Mouse (Mus musculus): Measurements from ENCODE around the gene Fam120b. TPM values are rescaled to one million over a fixed set of nuclear protein-coding genes. Genes with fewer than 3 reads are reported as not detected.
"Not testable (repeated sequence)": the region's sequence is repeated elsewhere in the genome, so short reads cannot be mapped to it uniquely, and the experiment has no call there.

Fam120b gene
- polyA plus RNA-seq, 1 experiment from 2014 or later, result 27.3 TPM

DNA sequence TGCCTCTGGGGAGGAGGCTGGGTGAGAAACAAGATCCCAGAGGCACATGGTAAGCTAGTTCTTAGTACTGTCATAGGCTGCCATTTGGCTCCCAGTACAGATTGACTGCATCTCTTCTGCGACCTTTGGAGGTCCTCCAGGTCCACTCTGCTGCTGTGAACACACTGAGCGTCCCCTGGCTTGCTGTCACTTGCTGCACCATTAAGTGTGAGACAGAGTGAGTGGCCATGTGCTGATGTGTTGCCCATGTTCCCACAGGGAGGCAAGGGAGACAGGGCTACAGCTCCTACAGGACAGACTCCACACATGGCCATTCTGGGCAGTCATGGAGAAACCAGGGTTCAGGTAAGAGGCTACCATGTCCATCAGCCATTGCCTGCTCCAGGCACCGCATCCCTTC, 29.9 kb downstream of the Fam120b start:
- no peak for DNase-seq (ENCODE audit: low spot score)
- H3K4me3 ChIP-seq, result no peak overlapping the region
- no peaks in the 10 kb centered on the region; the same call in 1 of the 2 replicates for H3K9me3 ChIP-seq
- H3K27me3 ChIP-seq (replicated peaks; ENCODE audit: low read depth, poor library complexity, severe bottlenecking), result no peaks in the 10 kb centered on the region
- H3K36me3 ChIP-seq (replicated peaks), result peaks cover 91% of the 10 kb centered on the region
- H3K4me1 ChIP-seq, result no peaks in the 10 kb centered on the region
- 93% methylated on average over 3 of the region's 3 CpGs for WGBS
- no peak overlapping the region for H3K27ac ChIP-seq (replicated peaks)

DNA sequence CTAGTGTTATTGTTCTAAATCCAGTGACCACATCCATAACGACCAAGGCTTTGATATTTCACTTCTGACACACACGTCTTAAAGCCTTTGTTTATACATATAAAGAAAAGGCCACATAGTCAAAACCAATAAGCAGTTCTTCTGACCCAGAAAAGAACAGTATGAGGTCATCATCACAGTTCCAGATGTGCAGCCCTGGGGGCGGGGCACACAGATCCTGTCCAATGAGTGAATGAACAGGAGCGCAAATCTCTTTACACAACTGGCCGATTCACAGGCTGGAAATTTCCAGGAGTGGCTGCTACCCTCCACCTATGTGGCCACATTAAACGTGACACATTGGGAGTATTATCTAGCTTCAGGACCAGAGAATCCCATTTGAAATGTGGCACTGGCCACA, 33.4 kb downstream of the Fam120b start:
- H3K9me3 ChIP-seq, result no peaks in the 10 kb centered on the region
- no peak for DNase-seq (ENCODE audit: low spot score)
- H3K27me3 ChIP-seq (replicated peaks; ENCODE audit: low read depth, poor library complexity, severe bottlenecking), result no peaks in the 10 kb centered on the region
- WGBS, result 83% methylated on average over 6 of the region's 6 CpGs
- H3K4me3 ChIP-seq, result no peak overlapping the region
- no peak overlapping the region for H3K27ac ChIP-seq (replicated peaks)
- H3K36me3 ChIP-seq (replicated peaks), result peaks cover 77% of the 10 kb centered on the region
- H3K4me1 ChIP-seq, result no peaks in the 10 kb centered on the region

DNA sequence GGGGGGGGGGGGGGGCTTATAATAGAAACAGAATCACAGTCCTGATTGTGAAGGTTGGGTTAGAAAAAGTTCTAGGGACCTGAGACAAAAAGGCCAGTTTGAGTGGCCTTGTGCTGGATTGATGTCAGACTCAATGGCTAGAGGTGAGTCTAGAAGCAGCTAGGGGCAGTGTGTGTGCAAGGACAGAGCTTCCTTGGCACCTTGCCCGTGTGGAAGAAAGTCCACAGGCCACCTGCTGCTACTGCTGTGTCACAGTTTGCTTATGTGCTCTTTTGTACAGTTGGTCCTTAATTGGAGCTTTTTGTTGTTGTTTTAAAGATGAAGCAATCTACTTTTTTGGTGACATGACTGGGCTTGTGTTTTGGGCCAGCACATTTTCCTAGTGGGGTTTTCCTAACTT, 33.9 kb downstream of the Fam120b start:
- H3K27me3 ChIP-seq (replicated peaks; ENCODE audit: low read depth, poor library complexity, severe bottlenecking), result no peaks in the 10 kb centered on the region
- H3K4me3 ChIP-seq, result no peak overlapping the region
- H3K9me3 ChIP-seq, result no peaks in the 10 kb centered on the region
- no peak for DNase-seq (ENCODE audit: low spot score)
- H3K27ac ChIP-seq (replicated peaks), result no peak overlapping the region
- no peaks in the 10 kb centered on the region for H3K4me1 ChIP-seq
- H3K36me3 ChIP-seq (replicated peaks), result peaks cover 72% of the 10 kb centered on the region
- WGBS, result 79% methylated on average over 1 of the region's 1 CpGs

DNA sequence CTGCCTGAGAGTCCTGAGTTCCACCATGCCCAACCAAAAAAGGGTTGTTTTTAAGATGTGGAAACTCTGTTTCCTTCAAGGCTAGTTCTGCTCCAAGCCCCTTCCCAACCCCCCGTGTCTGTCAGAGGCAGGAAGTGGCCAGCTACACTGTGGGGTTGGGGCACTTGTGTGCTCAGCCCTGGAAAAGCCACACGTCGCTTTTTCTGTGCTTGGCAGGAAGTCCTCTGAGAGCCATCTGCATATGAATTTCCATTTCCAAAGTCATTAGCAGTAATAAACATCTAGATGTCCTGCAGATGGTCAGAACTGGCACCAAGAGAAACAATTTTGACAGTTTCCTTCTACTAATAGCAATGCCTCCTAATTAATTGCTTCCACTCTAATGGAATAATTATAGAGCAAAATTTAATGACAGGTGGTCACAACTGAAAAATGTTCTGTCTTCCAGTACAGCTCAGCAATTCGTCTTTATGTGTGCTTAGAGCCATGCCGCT, 35.1 kb downstream of the Fam120b start:
- Histone ChIP-seq H3K9me3 (no peaks in the 10 kb centered on the region), H3K27ac (replicated peaks) (no peak overlapping the region), H3K27me3 (replicated peaks; ENCODE audit: low read depth, poor library complexity, severe bottlenecking) (no peaks in the 10 kb centered on the region), H3K4me1 (no peaks in the 10 kb centered on the region), H3K36me3 (replicated peaks) (peaks cover 61% of the 10 kb centered on the region), H3K4me3 (no peak overlapping the region)
- WGBS, result 77% methylated on average over 5 of the region's 5 CpGs
- no peak for DNase-seq (ENCODE audit: low spot score)

DNA sequence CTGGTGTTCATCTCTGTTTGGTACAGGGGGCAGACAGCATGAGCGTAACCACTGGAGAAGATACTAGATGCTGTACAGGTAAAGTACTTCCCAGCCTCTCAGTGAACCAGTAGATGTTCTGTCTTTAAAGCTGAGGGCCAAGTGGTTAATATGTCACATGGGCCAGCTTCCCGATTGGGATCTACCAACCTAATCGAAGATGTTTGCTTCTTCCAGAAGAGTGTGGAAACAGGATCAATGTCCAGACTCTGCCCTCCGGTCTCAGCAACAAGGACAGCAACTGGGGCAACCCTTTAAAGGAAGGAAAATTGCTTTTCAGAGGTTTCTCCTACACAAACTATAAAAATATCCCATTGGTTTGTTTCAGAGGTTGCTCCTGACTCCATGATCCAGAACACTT, 35.5 kb downstream of the Fam120b start:
- 94% methylated on average over 4 of the region's 4 CpGs for WGBS
- H3K27me3 ChIP-seq (replicated peaks; ENCODE audit: low read depth, poor library complexity, severe bottlenecking), result no peaks in the 10 kb centered on the region
- peaks cover 59% of the 10 kb centered on the region for H3K36me3 ChIP-seq (replicated peaks)
- H3K27ac ChIP-seq (replicated peaks), result no peak overlapping the region
- no peak for DNase-seq (ENCODE audit: low spot score)
- no peak overlapping the region for H3K4me3 ChIP-seq
- H3K4me1 ChIP-seq, result no peaks in the 10 kb centered on the region
- H3K9me3 ChIP-seq, result no peaks in the 10 kb centered on the region

DNA sequence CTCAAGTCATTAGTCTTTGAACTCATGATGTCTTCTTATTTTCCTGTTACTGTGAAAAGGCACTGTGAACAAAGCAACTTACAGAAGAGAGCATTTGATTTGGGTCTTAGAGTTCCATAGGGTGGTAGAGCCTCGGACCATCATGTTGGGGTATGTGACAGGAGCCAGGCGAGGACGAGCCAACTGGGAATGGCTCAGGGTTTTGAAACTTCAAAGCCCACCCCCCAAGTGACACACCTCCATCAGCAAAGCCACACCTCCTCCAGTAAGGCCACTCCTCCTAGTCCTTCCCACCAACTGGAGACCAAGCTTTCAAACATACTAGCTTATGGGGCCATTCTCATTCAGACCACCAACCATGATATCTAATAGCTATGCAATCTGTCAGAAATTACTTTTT, 36.0 kb downstream of the Fam120b start:
- Histone ChIP-seq H3K4me1 (no peaks in the 10 kb centered on the region), H3K36me3 (replicated peaks) (peaks cover 54% of the 10 kb centered on the region), H3K9me3 (no peaks in the 10 kb centered on the region), H3K27ac (replicated peaks) (no peak overlapping the region), H3K4me3 (no peak overlapping the region), H3K27me3 (replicated peaks; ENCODE audit: low read depth, poor library complexity, severe bottlenecking) (no peaks in the 10 kb centered on the region)
- no peak for DNase-seq (ENCODE audit: low spot score)
- 88% methylated on average over 3 of the region's 3 CpGs for WGBS

DNA sequence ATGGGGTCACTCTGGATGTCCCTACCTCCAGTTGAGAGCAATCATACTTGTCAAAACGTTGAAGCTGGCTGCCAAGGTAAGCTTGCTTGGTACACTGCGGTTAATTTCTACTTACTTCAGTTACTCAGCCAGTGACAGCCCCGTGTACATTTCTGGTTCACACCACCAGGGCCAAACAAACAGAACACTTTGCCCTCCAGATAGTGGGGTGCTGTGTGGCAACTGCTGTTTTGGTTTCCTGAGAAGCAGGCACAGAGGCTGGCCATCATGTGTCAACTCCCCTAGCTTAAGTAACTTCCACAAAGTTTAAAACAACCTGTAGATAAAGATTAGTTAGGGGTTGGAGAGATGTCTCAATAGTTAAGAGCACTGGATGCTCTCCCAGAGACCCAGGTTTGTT, 38.7 kb downstream of the Fam120b start:
- 83% methylated on average over 3 of the region's 3 CpGs for WGBS
- no peak for DNase-seq (ENCODE audit: low spot score)
- no peak overlapping the region for H3K27ac ChIP-seq (replicated peaks)
- no peaks in the 10 kb centered on the region for H3K27me3 ChIP-seq (replicated peaks; ENCODE audit: low read depth, poor library complexity, severe bottlenecking)
- no peaks in the 10 kb centered on the region for H3K9me3 ChIP-seq
- H3K4me3 ChIP-seq, result no peak overlapping the region
- peaks cover under 1% of the 10 kb centered on the region; the same call in 1 of the 2 replicates for H3K4me1 ChIP-seq
- H3K36me3 ChIP-seq (replicated peaks), result peaks cover 29% of the 10 kb centered on the region

DNA sequence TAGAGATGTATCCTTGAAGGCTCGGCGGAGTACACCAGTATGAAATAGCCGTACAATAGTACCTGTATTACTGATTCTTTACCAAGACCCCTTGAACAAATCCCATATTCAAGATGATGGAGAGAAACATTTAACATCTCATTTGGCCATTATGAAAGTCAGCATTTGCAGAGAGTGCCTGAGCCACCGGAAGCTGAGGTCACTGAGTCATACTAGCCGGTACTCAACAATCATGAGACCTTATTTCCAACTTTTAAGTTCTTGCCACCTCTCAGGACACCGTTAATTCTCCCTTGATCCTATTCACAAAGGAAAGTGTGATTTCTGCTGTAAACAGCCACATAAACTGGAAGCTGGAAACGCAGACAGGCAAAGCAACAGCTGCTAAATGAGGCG, 44.1 kb downstream of the Fam120b start:
- 75% methylated on average over 8 of the region's 8 CpGs for WGBS
- no peak for DNase-seq (ENCODE audit: low spot score)
- peak overlapping the region; percentile 44 for H3K4me3 ChIP-seq

DNA sequence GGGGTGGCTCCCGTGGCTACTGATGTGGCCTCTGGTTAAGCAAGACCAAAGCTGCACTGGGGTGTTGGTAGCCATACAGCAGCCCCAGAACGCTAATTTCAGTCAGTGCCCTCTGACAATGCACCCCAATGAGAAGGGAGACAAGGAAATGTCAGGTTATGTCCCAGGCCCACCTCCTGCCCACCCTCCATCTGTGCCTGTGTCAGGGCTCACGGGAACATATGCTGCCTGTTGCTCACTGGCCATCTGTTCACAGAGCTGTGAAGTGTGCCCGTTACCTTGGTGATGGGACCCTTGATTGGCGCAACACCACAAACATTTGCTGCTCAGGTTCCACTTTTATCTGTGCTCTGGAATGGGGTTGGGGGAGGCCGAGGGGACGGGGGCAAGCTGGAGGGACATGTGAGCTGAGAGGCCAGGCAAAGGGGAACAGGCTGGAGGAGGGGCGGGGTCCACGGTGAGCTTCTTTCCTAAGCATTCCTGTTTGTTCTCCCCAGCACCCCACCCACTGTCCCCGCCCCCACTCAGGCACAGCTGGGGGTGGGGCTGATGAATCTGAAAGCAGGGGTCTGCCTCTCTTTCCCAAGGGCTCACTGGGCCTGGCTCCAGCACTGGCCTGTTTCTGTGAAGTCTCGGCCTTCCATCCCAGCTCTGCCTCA, 44.6 kb downstream of the Fam120b start:
- WGBS, result 8% methylated on average over 11 of the region's 11 CpGs
- Histone ChIP-seq H3K4me3 (peak overlapping the region; percentile 44), H3K4me1 (peaks cover 22% of the 10 kb centered on the region), H3K27ac (replicated peaks) (peak overlapping the region; percentile 85), H3K9me3 (no peaks in the 10 kb centered on the region), H3K27me3 (replicated peaks; ENCODE audit: low read depth, poor library complexity, severe bottlenecking) (no peaks in the 10 kb centered on the region), H3K36me3 (replicated peaks) (no peaks in the 10 kb centered on the region)
- DNase-seq (ENCODE audit: low spot score), result peak; percentile 89

More for the DNA sequence above, 44.1 kb downstream of the Fam120b start:
- Histone ChIP-seq H3K4me1 (peaks cover 22% of the 10 kb centered on the region), H3K27ac (replicated peaks) (peak overlapping the region; percentile 85), H3K27me3 (replicated peaks; ENCODE audit: low read depth, poor library complexity, severe bottlenecking) (no peaks in the 10 kb centered on the region), H3K9me3 (no peaks in the 10 kb centered on the region), H3K36me3 (replicated peaks) (no peaks in the 10 kb centered on the region; the same call in 1 of the 2 replicates)

DNA sequence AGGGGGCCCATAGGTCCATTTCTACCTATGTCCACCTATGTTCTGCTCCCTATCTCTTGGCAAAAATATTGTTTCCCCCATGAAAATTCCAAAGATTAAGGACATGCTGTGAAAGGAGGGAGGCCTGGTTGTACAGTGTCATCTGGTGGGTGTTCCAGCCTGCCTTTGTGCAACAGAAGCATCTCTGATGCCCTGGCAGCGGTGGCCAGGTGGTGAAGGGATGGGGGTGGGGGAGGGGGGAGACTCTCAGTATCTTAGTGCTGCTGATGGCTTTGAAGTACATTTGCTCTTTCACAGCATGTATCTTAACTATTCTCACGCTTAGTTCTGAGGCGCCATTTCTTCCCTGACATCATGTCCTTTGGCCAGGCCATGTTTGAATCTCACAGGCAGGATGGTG, 49.4 kb downstream of the Fam120b start:
- Histone ChIP-seq H3K9me3 (no peaks in the 10 kb centered on the region), H3K4me1 (peaks cover 15% of the 10 kb centered on the region), H3K27ac (replicated peaks) (no peak overlapping the region), H3K36me3 (replicated peaks) (no peaks in the 10 kb centered on the region), H3K27me3 (replicated peaks; ENCODE audit: low read depth, poor library complexity, severe bottlenecking) (0 out of 2 replicates have a peak, but pooled peaks cover 5% of the 10 kb centered on the region), H3K4me3 (no peak overlapping the region)
- WGBS, result 82% methylated on average over 3 of the region's 3 CpGs
- no peak for DNase-seq (ENCODE audit: low spot score)

DNA sequence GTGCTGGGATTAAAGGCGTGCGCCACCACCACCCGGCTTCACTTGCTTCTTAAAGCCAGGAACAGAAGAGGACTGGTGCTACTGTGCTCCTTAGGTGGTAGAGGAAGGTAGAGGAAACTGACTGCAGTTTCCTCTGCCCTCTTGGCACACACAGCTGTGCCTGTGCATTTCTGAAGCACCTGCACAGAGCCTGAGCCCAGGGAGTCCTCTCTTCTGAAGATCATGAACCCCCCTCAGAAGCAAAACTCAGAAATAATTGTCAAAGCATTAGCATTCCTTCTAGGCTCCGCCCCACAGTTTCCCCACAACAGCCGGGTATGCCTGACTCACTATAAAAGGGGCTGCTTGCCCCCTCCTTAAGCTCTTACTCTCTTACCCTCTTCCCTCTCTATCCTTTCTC, 51.8 kb downstream of the Fam120b start:
- Histone ChIP-seq H3K9me3 (no peaks in the 10 kb centered on the region), H3K4me1 (no peaks in the 10 kb centered on the region; the same call in 1 of the 2 replicates), H3K27ac (replicated peaks) (no peak overlapping the region), H3K27me3 (replicated peaks; ENCODE audit: low read depth, poor library complexity, severe bottlenecking) (0 out of 2 replicates have a peak, but pooled peaks cover 5% of the 10 kb centered on the region), H3K36me3 (replicated peaks) (no peaks in the 10 kb centered on the region), H3K4me3 (no peak overlapping the region)
- WGBS, result 76% methylated on average over 5 of the region's 5 CpGs
- no peak for DNase-seq (ENCODE audit: low spot score)

DNA sequence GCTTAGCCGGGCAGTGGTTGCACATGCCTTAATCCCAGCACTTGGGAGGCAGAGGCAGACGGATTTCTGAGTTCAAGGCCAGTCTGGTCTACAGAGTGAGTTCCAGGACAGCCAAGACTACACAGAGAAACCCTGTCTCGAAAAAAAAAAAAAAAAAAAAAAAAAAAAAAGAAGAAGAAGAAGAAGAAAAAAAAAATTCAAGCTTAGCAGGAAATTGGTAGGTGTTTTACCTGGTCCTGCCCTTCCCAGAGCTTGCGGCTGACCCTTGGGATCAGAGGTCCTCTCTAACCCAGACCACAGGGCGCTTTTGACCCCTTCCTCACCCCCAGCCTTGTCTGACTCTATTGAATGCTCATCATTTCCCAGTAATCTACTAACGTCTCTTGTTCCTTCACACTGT, 53.1 kb downstream of the Fam120b start:
- H3K9me3 ChIP-seq; H3K4me3 ChIP-seq; DNase-seq (ENCODE audit: low spot score); H3K27ac ChIP-seq (replicated peaks); H3K36me3 ChIP-seq (replicated peaks); H3K4me1 ChIP-seq; H3K27me3 ChIP-seq (replicated peaks; ENCODE audit: low read depth, poor library complexity, severe bottlenecking): not testable (repeated sequence)
- 70% methylated on average over 6 of the region's 6 CpGs for WGBS

DNA sequence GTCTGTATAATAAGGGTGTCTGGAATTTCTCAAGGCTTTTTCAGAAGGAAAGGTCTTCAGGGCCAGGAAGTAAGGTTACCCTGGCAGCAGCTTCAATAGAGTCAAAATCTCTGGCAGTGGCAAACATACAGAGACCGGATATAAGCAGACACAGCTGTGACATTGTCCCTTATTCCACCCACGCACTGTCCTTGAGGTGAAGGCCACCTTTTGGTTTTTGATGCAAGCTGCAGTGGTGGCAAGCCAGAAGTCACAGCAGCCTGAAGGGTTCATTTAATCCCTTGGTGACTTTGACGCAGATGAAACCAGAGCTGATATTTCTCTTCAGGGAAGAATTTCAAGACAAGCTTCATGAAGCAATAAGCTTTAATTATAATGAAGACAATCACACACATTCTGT, 53.6 kb downstream of the Fam120b start:
- Histone ChIP-seq H3K36me3 (replicated peaks) (no peaks in the 10 kb centered on the region), H3K4me1 (no peaks in the 10 kb centered on the region; the same call in 1 of the 2 replicates), H3K27me3 (replicated peaks; ENCODE audit: low read depth, poor library complexity, severe bottlenecking) (0 out of 2 replicates have a peak, but pooled peaks cover 5% of the 10 kb centered on the region), H3K9me3 (no peaks in the 10 kb centered on the region), H3K4me3 (no peak overlapping the region), H3K27ac (replicated peaks) (no peak overlapping the region)
- WGBS, result 73% methylated on average over 3 of the region's 3 CpGs
- no peak for DNase-seq (ENCODE audit: low spot score)

All from embryonic facial prominence, embryonic 10.5 days (tissue).